Mouse (Mus musculus) MEL (cell line): ENCODE measurements at regions not wholly inside any gene's neighbourhood (a gene's known extent, or its start where the extent isn't known, plus 50 kb on each side); places are given as distances from the start of the nearest gene placed in this dataset.
"Not testable (repeated sequence)": the region's sequence is repeated elsewhere in the genome, so short reads cannot be mapped to it uniquely, and the experiment has no call there.

Experiments
- HCFC1 ChIP-seq: IDR thresholded peaks from 2 replicates; pipeline ENCODE4 v1.6.1; 2012; ENCODE audit warnings: low read depth, mild to moderate bottlenecking, inconsistent platforms, low read length, improper control_type of control experiment, moderate library complexity
- USF2 ChIP-seq, 2 experiments: IDR thresholded peaks; 2 replicates each; pipeline ENCODE4 v1.6.1; 2011 to 2012; ENCODE audit warnings: improper control_type of control experiment in 2 of 2, low read length in 2 of 2, borderline replicate concordance in 1 of 2, inconsistent platforms in 1 of 2, low read depth in 1 of 2, mild to moderate bottlenecking in 1 of 2; ENCODE audit not compliant: insufficient read depth in 1 of 2

GRCm38 (mm10) chr1:152219752-152220151, 129.8 kb upstream of the 1700025G04Rik start:
- not testable (repeated sequence) for TF ChIP-seq HCFC1; USF2 (IDR thresholded peaks at IDR 0.05; ENCODE audit: borderline replicate concordance in 1 of 2, insufficient read depth in 1 of 2, low read depth in 1 of 2, low read length in 2 of 2)
